Mouse (Mus musculus) MEL-GATA-1-ER (cell line): ENCODE data around the gene Plekhg6.
A peak's percentile ranks its signal among the peaks of the same experiment; 100 is the strongest.

ENCODE experiments used
- DNase-seq: peaks from one replicate; pipeline ENCODE4 v3.0.0-alpha.2; 2012; ENCODE audit warnings: low read depth; ENCODE audit errors: extremely low read depth

Gene Plekhg6

GRCm38 (mm10) chr6:125380372-125381360 lies at the start of gene Plekhg6:
Gene Plekhg6 (minus strand): TSS chr6:125380793.
- no peak for DNase-seq

DNA sequence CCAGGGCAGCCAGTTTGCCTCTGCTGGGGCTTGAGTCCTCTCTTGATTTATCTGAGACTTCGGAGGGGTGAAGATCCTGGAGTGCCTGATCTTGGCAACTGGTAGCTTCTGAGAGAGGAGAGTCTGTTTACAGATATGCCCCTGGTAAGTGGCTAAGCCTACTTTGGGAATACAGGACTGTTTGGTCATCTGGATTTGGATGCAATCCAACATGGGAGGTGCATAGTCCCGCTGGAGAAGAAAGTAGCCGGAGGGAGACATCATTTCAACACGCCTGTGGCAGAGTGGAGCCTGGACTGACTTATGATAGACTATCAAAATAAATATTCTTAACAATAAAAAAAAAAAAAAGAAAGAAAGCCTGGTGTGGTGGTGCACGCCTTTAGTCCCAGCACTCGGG lies 49.1 kb upstream of the Plekhg6 start:
- DNase-seq, result no peak

DNA sequence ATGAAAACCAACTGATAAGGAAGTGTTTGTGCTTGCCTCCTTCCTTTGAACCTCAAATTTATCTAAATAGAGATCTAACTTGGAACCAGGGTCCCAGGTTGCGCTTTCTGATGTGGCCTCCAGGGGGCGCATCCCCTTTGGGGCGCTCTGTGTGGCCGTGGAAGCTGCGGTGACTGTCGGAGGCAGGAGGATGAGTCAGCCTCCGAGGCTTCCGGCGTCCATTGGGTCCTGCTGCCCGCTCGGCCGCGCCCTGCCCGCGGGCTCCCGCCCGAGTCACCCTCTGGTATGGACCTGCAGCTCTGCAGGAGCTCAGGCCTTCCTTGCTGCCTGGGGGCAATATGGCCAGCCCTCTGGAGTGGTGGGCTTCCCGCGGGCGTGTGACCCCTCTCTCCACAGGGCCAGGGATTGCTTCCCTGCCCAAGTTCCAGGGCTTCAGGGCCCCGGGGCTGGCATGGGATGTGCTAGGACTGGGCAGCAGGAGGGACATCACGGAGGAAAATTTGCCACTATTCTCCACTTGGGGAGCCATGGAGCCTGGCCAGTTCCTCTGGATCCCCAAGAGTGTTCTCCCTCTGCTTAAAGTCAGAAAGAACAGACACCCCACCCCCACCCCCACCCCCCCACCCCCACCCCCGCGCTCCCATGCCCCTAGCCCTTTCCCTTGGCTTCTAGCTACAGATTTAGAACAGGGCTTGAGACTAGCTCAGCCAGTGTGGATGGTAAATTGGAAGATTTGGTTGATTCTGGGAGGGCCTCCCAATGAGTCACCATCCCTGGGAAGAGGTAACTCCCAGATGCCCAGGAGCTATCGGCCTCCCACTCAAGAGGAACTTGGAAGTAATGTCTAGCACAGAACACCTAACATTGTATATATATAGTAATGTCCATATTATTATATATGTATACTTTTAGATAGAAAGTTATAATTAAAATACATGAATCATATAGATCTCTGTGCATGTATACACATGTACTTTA lies 46.1 kb upstream of the Plekhg6 start:
- DNase-seq, result peak; percentile 63

GRCm38 (mm10) chr6:125425205-125426090 lies 44.9 kb upstream of the Plekhg6 start:
- no peak for DNase-seq

- DNase-seq, result no peak
Observed at GRCm38 (mm10) chr6:125424156-125424555, 43.6 kb upstream of the Plekhg6 start.

- DNase-seq, result no peak
Observed at GRCm38 (mm10) chr6:125423507-125423906, 42.9 kb upstream of the Plekhg6 start.

- DNase-seq, result no peak
Observed at GRCm38 (mm10) chr6:125423099-125423498, 42.5 kb upstream of the Plekhg6 start.

DNA sequence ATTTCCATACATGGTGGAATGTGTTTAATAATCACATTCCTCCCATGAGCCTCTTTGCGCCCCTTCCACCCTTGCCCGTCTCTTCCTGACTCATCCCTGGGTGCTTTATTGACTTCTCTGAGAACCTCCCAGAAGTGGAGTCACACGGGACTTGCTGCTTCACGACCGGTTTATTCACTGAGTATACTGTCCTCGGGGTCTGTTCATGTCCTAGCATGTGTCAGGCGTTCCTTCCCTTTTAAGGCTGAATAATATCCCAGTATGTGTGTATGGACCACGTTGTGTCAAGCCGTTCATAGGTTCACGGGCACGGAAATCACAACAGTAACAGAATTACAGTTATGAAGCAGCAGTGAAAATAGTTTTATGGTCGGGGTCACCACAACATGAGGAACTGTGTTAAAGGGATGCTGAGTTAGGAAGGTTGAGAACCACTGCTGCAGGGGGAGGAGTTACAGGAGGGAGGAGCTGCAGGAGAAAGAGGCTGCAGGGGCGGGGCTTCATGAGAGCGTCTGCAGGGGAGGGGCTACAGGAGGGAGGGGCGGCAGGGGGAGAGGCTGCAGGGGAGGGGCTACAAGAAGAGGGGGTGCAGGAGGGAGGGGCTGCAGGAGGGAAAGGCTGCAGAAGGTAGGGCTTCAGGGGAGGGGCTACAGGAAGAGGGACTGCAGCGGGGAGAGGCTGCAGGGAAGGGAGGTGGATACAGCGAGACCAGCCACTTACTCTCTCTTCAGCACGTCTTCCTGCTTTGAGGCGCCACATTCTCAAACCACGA lies 41.6 kb upstream of the Plekhg6 start:
- peak; percentile 65 for DNase-seq

DNA sequence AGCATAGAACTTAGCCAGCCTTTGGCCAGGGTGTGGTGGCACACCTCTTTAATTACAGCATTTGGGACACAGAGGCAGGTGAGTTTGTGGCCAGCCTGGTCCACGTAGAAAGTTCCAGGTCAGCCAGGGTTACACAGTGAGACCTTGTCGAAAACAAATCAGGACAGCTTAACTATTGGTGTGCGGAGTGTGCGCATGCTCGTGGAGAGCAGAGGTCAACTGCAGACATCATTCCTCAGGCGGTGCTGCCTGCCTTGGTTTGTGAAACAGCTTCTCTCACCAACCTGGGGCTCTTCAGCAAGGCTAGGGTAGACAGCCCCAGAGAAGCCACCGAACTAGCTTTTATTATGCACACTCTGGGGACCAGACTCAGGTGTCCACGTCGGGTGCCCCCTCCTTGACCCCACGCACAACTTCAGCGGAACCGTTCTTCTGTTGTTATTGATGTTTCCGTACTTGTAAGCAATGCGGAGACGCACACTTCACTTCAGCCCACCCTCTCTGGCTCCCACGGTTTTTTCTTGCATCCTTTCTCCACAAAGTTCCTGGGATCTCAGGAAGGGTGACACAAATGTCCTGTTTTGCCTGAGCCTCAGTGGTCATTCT lies 40.0 kb upstream of the Plekhg6 start:
- no peak for DNase-seq

- DNase-seq, result peak; percentile 71
Observed at GRCm38 (mm10) chr6:125418744-125419143, 38.2 kb upstream of the Plekhg6 start.

DNA sequence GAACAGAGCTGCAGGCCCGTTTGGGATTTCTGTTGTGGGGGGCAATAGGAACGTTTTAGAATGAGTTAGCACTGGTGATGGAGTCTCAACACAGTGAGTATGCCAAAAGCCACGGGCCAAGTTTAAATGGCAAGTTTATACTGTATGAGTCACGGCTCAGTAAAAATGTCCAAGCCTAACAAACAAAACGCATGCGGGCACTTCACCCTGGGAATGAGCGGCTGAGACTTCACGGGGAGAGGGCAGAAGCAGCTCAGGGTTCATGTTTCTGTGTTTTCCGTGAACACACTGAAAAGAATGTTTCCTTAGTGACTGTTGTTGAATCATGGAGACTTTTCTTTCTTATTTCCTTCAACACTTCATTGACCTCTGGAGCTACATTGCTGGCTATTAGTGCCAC lies 32.7 kb upstream of the Plekhg6 start:
- DNase-seq, result no peak

- no peak for DNase-seq
Observed at GRCm38 (mm10) chr6:125411661-125412060, 31.1 kb upstream of the Plekhg6 start.

DNA sequence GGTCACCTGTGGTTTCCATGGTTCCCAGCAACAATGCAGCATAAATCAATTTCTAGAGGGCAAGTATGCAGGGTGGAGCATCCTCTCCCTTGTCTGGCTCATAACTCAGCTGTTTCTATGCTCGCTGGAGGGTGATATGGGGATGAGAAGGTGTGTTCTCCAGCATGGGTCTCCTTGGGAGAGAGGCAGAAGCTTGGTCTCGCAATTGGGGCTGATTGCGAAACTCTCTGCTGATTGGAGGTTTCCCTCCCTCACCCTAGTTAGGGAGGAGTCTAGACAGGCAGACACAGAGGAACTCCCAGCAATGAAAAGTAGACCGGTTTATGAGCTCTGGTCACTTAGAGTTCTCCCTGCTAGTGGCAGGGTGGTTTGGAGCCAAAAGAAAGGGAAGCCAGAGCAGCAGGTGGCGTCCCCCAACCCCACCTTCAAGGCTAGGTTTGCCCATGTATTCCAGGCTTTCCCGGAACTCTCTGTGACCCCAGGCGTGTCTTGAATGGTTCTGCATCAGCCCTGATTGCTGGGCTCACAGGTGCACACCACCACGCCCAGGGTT lies 30.5 kb upstream of the Plekhg6 start:
- no peak for DNase-seq

DNA sequence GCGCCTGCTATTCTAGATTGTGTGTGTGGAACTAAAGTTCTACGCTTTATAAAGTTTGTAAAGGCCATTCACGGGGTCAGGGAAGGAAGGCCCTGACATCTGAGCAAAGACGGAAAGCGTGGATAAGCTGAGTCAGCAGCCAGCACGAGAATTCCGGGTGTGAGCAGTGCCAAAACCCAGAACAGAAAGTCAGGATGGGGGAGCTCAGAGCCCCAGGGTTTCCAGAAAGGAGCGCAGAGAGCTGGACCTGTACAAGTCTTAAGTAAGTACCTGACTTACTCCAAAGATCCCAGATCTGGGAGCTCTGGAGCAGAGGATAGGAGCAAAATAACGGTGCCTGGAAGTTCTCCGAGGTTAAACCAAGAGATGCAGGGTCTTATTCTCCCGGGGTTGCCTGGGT lies 30.0 kb upstream of the Plekhg6 start:
- no peak for DNase-seq

DNA sequence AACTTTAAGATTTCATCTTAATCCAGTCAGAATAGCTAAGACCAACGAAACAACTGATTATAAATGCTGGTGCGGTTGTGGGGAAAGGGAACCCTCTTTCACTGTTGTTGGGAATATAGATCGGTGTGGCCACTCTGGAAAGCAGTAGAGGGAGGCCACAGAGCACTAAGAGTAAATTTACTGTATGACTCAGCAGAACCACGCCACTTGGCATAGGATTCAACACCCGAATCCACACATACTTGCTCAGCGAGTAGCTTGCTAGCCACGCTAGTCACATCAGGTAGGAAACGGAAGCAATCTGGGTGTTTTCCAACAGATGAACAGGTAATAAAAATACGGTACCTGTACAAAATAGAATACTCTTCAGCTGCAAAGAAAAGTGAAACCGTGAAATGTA lies 27.1 kb upstream of the Plekhg6 start:
- DNase-seq, result no peak

- DNase-seq, result no peak
Observed at GRCm38 (mm10) chr6:125407224-125407623, 26.6 kb upstream of the Plekhg6 start.

DNA sequence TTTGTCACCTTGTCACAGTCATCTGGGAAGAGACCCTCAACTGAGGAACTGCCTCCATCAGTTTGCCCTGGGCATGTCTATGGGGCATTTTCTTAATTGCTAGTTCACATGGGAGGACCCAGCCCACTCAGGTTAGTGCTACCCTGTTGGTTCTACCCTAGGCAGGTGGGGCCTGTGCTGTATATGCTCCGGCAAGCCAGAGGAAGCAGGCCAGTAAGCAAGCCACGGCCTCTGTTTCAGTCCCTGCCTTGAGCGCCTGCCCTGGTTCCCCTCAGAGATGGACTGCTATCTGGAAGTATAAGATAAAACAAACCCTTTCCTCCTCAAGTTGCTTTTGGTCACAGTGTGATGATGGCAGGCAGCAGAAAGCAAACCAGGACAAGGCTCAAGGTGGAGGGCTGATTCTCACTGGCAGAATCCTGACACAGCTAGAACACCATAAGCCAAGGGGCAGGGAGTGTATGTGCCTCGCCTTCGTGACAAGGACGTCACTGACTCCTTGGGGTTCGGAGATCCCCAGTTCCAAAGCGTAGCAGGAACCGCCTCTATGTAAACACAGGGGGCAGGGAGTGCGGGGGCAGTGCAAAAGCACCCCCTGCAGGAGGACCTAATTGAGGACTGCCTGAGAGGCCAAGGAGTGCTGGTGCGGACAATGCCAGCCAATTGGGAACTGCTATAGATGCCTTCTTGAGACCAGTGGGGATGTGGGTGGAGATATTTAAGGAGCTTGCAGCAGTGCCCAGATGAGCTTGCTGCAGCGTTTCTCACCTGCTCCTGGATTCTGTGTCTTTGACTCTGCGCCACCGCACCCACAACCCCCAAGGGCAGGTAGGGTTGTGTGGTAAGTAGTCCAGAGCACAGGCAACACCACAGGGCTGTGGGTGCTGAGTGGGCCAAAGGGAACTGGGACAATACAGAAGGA lies 25.1 kb upstream of the Plekhg6 start:
- no peak for DNase-seq

GRCm38 (mm10) chr6:125389853-125390252 lies 9.3 kb upstream of the Plekhg6 start:
- DNase-seq, result no peak
